Mouse (Mus musculus) T-helper 1 cell (primary cell): ENCODE results near the gene Plgrkt.

Experiments
- in situ Hi-C: fragments of 300-600 bp; cut with MboI, MseI; formaldehyde crosslinking; loops from one replicate; pipeline ENCODE4 v1.15.1; 2025; ENCODE audit warnings: high pct_unique_total_duplicates

Gene Plgrkt

DNA sequence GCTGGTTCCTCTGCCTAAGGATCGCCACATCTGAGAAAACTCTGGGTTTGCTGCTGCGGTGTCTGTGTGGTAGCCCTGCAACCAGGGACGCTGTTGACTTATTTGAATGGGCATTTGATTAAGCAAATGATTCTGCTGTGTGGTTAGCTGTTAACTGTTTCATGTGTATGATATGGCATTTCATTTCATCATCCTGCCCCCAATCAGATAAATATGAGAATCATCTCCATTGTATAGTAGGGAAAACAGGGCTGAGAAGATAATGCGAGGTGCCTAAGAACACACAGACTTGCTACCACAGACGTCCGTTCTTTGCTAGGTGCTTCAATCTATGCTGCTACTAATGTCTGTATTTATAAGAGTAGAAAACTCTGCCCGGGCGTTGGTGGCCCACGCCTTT, 17.2 kb upstream of the Plgrkt start:
- in situ Hi-C loops: loop anchor here (10.0 kb wide), 1 partner anchor 110 kb away; no protein-coding TSS in a partner anchor

DNA sequence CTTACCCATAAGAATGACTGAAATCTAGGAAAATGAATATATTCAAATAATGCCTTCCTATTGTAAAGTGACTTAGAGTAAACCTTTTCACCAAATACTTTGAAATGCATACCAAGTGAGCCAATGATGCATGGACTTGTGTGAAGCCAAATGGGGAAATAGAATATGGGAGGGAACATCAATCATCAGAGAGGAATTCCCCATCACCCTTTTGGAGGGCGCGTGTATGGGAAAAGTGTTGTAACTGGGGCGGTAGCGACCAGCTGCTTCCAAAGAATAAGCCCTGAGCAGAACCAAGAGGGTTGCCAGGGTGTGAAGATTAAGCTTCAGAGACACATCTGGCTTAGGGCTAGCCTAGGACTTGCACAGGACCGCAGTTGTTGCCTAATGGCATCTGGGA, 16.2 kb upstream of the Plgrkt start:
- in situ Hi-C loops: loop anchor here (10.0 kb wide), 1 partner anchor 111 kb away; no protein-coding TSS in a partner anchor

DNA sequence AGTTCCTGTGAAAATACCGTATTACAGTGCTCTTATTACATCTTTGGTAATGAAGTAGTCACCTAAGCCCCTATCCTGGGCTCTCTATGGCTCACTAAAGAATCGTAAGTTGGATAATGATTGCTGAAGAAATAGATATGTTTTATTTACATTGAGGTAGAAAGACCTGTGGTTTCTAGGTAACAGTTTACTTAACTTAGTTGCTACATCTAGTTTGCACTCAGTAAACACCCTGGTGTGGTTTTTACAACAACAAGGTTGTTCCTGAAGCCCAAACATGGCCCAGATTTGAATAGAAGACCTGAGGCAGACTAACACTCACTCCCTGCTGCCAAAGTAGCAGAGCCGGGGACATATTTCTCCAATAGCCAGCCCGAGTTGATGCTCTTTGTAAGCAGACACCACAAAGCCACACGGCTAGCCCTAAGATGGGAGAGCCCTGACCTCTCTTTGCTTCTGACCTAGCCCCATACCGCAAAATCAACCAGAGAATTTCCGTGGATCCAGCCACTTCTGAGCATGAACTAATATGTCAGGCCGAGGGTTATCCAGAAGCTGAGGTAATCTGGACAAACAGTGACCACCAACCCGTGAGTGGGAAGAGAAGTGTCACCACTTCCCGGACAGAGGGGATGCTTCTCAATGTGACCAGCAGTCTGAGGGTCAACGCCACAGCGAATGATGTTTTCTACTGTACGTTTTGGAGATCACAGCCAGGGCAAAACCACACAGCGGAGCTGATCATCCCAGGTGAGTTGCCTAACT, 12.8 kb upstream of the Plgrkt start:
- in situ Hi-C loops: loop anchor here (10.0 kb wide), 1 partner anchor 115 kb away; no protein-coding TSS in a partner anchor

DNA sequence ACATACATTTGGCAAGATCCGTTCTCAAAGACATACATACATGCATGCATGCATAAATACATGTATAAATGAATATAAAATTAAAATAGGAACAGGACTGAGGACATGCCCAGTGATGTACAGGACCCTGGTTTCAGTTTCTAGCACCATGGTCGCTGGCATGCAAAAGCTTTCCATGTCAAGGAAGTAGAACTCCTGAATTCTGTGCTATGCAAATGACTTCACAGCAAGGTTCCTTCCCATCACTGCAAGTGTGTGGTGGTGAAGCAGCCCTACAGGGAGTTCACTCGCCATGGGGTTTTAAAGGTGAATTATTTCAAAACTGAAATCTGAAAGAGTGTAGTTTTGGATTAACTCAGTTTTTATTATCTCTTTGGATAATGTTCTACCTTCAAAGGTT, 9.2 kb upstream of the Plgrkt start:
- in situ Hi-C loops: no loop called here

DNA sequence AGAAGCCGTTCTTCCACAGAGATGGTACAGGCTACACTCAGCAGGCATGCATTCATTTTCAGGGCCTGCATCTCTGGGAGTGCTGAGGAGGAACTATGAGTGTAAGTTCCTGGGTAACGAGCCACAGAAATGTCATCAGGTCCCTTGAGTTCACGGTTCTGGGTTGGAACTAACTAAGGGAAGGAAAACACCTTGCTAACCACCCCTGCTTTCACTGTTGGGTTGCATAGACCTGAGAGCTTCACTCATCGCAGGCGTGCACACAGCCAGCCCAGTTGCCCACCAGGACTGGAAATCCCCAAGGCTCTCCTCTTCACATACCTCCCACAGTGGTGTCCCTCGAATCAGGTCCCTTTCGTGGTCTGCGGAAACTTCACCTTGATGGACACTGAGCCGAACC, 7.8 kb upstream of the Plgrkt start:
- in situ Hi-C loops: no loop called here

DNA sequence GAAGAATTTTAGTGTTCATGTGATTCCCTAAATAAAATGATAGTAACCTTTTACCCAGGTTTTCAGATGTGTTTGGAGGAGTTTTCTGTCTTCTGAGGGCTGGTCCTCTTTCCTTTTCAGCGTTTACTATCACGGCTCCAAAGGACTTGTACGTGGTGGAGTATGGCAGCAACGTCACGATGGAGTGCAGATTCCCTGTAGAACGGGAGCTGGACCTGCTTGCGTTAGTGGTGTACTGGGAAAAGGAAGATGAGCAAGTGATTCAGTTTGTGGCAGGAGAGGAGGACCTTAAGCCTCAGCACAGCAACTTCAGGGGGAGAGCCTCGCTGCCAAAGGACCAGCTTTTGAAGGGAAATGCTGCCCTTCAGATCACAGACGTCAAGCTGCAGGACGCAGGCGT, 6.2 kb upstream of the Plgrkt start:
- in situ Hi-C loops: no loop called here

DNA sequence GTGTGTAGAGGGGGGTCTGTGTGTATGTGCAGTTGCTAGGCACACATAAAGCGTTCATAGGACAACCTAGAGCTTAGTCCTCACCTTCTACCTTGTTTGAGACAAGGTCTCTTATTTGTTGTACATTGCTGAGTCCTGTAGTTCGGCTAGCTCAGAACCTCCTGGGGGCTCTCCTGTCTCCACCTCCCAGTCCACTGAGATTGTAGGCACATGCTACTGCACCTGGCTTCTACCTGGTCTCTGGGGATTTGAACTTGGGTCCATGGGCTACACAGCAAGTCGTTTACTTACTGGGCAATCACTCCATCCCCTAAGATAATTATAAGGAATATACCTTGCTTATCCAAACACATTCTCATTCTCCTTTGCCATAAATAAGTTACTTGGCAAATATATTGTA, 5.4 kb upstream of the Plgrkt start:
- in situ Hi-C loops: no loop called here

DNA sequence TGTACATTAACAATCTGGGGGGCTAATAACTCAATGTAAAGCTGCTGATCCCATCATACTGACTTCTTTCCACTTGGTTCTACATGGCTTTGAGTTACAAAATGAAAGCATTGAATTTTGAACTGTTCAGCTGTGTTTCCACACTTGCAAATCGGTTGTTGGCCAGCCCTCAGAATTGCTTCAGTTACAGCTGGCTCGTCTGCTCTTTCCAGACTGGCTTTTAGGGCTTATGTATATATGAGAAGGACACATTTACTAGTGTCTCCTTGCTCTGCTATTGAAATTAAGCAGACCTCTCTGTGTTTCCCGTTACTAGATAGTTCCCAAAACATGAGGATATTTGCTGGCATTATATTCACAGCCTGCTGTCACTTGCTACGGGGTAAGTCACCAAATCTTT, 4.9 kb upstream of the Plgrkt start:
- in situ Hi-C loops: no loop called here

DNA sequence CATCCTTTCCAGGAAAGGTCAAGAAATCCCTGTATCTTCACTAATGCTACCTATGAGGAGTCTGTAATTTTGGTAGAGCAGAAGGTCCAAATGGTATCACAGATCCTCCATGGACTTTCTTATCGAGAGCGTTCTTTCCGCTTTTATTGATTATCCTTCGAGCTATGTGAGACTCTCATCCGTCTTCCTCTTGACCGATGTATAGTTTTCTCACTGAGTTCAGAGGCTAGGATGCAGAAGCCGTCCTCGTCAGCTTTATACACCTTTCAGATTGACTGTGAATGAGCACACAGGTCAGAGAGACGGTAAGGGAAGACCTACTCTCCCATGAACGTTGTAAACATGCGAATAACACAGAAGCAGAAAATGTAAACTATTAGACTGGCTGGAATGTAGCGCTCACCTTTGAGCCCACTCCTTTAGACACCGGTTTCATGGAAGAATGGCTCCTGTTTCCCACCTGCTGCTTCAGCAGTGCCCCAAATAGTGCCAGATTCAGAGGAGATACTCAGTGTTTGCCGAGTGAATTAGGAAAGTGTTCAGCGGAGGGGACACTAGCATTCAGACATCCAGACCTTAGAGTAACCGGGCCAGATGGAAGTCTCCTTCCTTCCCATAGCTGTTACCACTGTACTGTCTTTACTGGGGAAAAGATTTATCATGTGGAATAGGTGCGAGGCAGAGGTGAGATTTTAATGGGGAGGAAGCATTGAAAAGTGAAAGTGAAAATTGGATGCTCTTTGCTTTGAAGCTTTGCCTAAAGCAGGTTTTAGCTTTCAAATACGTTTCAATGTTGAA, 4.3 kb upstream of the Plgrkt start:
- in situ Hi-C loops: no loop called here

DNA sequence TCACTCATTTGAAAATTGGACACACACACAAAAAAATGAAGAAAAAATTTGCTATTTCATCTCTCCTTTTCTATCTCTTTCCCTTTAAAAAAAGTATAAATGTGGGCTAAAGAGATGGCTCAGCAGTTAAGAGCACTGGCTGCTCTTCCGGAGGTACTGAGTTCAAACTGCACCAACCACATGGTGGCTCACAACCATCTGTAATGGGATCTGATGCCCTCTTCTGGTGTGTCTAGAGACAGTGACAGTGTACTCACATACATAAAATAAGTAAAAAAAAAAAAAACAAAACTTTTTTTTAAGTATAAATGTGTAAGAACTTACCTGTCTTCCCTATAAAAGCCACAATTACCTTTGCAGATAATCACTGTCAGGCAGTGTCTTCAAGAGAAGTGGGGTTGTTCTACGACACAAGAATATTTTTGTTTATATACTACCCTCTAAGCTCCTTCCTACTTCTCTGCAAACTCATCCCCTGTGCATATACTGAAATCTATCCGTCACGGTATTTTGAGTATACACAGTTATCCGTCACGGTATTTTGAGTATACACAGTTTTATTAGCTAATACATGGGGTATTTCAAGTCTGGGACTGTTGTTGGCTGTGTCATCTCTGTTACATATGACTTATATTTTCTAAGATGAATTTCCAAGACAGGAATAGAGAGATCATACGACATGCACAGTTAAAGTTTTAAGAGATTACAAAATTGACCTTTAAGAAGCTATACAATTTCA, 3.5 kb upstream of the Plgrkt start:
- in situ Hi-C loops: no loop called here

DNA sequence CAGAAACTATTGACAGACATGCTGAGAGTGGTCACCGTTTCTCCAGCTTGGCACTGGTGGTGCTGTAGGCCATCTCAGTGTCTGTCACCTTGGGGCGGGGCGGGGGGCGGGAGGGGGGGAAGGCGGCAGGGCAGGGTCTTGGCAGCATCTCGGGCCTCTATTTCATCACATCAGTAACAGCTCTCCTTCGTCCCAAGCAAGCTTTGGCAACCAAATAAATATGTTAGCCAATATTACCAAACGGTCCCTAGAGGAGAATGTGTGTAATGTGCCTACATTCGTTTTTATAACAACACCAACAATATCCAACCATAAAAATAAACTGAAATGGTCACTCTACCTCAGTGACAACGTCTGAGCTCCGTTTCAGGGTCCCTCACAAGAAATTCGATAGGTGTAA, 2.9 kb upstream of the Plgrkt start:
- in situ Hi-C loops: no loop called here

DNA sequence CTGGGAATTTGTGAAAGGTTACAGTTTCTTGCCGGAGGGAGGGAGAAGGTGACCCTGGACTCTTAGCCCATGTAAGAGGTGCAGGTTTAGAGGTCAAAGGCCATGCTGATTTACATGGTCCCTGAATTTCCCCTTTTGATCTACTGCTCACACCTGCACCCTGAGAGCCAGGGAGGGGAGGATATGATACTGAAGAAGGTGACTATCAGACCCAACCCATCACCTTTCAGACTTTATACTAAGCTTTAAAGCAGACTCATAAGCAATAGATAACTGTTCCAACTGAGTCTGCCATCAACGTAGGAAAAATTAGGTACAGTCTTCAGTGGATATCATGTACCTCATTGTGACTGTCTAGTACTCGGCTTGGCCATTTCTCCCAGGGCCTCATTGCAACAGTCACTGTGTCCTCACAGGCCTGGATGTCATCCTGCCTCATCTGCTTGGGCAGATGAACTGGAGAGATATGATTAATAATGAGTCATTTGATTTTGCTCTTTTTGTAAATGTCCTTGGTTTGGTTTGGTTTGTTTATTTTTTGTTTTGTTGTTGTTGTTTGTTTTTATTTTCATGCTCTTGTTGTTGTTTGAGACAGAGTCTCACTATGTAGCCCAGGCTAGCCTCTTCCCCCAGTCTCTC, 1.6 kb upstream of the Plgrkt start:
- in situ Hi-C loops: loop anchor here (10.0 kb wide), 1 partner anchor 86 kb away; no protein-coding TSS in a partner anchor

DNA sequence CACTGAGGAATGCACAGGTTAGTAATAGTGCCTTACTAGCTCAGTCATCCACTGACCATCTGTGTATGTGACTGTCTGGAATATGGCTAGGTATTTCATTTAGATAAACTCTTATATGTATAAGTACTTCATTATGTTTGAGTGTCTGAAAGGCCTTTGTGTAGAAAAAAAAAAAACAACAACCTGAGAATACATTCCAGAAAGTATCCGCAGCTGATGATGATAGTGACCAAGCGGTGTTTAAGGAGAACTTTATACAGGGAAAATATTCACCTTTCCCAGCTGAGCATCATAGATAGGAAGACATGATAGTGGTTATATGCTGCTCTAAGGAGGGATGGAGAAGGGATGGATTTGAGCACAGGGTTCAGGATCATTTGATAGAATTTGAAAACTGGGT, 851 bp upstream of the Plgrkt start:
- in situ Hi-C loops: loop anchor here (10.0 kb wide), 1 partner anchor 87 kb away; no protein-coding TSS in a partner anchor

DNA sequence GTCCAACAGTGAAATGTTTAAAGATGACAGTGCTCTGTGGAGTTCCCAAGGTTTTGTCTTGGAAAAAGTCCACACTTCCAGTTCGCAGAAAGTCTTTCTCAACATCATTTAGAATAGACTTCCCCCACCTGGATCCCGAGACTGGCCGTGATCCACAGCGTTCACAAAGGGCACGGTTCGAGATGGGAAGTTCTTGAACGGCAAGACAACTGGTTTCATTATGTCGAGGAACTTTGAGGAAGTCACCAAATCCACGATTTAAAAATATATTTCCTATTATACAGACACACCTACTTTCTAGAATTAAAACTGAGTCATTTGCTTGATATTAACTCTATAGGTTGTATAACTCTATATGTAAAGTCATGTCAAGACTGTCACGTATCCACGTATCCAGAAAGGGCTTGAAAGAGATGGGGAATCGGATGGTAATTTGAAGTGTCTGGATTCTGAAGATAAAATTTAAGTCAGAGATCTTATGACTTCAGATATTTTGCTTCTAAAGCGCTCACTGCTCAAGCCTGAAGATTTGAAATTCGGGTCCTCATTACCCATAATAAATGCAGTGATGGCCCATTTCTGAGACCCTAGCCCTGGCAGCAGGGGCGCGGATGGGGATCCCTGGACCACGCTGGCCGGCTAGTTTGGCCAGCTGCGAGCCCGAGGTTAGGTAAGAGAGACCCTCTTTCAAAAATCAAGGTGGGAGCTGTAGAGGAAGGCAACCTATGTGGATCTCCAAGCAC, 793 bp downstream of the Plgrkt start:
- in situ Hi-C loops: loop anchor here (10.0 kb wide), 1 partner anchor 88 kb away; no protein-coding TSS in a partner anchor

DNA sequence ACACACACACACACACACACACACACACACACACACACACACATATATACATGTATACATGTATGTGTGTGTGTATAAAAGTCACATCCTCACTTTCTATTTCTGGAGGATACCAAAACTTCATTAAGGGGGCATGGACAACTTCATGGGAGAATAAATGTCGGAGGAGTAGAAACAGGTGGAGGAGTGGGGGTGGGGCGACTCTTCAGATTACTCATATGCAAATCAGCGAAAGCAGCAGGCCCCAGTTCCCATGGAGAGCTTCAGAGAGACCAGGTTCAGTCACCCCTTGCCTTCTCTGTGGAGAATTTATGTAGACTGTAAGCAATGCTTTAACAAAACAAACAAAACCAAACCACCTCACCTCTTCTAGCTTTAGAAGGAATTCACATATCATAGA, 2.1 kb downstream of the Plgrkt start:
- in situ Hi-C loops: loop anchor here (10.0 kb wide), 1 partner anchor 90 kb away; no protein-coding TSS in a partner anchor

DNA sequence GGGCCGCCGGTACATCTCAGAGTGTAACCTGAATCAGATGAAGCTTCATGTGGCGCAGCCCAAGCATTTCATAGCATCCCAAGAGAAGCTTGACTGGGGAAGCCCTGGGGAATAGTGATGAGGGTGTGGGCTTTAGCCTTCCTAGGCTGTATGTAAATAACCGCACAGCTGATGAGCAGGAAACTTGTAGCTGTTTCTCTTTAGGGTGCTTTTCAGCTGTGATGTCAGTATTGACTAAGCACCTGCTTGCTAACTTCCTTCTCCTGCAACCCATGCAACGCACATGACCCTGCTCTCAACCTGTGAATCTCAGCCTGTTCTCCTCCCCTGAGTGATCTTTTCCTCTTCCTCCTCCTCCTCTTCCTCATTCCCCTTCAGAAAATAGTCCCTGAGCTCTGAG, 3.1 kb downstream of the Plgrkt start:
- in situ Hi-C loops: loop anchor here (10.0 kb wide), 1 partner anchor 91 kb away; no protein-coding TSS in a partner anchor

DNA sequence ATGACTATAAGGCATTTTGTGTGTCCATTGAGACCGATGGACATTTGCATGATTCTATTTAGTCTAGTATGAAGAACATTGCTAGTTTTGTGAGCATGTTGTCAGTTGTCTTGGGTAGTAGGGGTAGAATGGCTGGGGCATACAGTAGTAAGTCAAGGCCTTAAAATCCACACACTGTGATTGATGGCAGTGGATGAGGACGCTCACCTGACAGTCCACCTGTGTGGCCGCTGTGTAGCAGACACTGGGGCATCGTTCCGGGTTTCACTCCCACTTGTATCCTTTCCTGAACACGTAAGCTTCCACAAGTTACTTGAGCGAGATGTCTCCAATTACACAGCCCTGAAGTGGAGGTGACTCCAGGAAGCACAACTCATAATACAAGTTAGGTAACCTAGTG, 3.6 kb downstream of the Plgrkt start:
- in situ Hi-C loops: loop anchor here (10.0 kb wide), 1 partner anchor 91 kb away; no protein-coding TSS in a partner anchor

DNA sequence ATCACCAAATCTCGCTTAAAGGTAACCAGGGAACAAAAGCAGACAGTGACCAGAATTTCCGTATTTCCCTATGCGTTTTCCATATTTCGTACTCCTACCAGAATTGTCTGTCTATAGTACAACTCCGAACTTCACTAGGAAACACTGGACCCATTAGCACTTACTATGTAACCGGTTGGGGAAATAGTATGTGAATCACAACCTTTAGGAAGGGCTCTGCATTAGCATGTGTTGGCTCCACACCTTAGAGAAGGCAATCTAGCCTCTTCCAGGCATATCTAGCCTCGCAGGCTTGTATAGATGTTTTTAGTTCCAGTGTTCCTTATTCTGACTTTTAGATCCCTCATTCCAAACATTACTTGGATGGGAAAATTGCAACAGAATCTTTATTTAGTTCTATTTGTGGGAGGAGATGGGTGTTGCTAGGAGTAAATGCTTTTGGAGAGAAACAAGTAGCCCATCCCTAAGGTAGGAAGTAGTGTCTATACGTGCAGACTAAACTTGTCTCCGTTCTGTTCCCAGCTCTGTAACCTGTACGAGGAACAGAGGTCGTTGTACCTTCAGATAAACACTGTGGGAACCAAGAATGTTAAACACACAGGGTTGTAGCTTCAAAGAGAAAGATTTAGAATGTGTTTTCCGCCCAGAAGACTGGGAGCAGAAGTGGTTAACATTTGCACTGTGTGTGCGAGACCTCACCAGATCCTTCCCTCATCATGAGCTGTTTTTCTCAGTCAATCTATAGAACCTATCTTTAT, 4.8 kb downstream of the Plgrkt start:
- in situ Hi-C loops: loop anchor here (10.0 kb wide), 1 partner anchor 92 kb away; no protein-coding TSS in a partner anchor

DNA sequence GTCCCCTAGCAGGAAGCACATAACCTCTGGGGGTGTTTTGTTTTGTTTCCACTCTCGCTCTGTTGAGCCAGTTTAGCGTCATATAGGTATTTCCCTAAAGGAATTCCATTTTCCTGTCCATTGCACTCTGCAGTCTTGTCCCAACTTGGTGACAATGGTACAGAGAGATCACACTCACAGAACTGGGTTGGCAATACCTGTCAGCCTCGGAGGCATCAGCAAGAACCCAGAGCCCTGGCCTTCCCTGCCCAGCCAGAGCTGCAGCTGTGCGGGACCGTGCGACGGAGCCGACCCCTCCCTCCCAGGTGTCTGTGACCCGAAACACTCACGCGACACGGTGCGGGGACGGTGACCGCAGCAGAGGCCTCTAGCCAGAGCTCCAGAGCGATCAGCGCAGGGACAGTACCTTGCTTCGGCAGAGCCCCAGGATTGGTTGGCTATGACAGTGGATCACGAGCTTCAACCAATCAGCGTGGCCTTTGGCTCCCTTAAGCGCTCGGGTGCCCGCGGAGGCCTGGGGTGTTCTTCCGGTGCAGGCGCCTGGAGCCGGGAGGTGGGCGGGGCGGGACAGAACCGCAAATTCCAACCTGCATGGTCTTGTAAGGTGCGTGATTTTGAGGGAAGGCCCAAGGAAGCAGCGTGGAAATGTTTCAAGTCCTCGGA, 5.6 kb downstream of the Plgrkt start:
- in situ Hi-C loops: loop anchor here (10.0 kb wide), 1 partner anchor 93 kb away; no protein-coding TSS in a partner anchor
